Mouse (Mus musculus) megakaryocyte, adult 5-6 weeks (primary cell): ENCODE measurements around the gene Tatdn3. TPM values are rescaled to one million over a fixed set of nuclear protein-coding genes. Genes with fewer than 3 reads are reported as not detected.
"Not testable (repeated sequence)": the region's sequence is repeated elsewhere in the genome, so short reads cannot be mapped to it uniquely, and the experiment has no call there.

ENCODE experiments used
- ATAC-seq: 2 replicates; pipeline ENCODE4 v1.8.0; 2016; ENCODE audit warnings: mild to moderate bottlenecking, inconsistent platforms; ENCODE audit not compliant: poor library complexity, severe bottlenecking
- total RNA-seq, 2 experiments: library from RNA; stranded (forward) in 1 of 2; stranded (reverse) in 1 of 2; fragments of 153-499, 151-499 nt in 1 of 2; fragments of 221-1000, 200-1000 nt in 1 of 2; gene quantifications; 2 replicates each; pipeline versions ENCODE4 v1.2.3 to v1.2.4; 2015 to 2017

The Tatdn3 gene
- total RNA-seq, 2 experiments from 2014 or later, result 9.9 to 24.7 TPM

GRCm38 (mm10) chr1:191037999-191038398 is 24.7 kb downstream of the Tatdn3 start:
- no peak for ATAC-seq

- ATAC-seq, result no peak
Observed at GRCm38 (mm10) chr1:191036554-191037334, 26.0 kb downstream of the Tatdn3 start, which contains the start of gene Spata45. Spata45 (plus strand) TSS chr1:191036639.

GRCm38 (mm10) chr1:191035649-191036048 is 27.1 kb downstream of the Tatdn3 start:
- ATAC-seq, result no peak

- ATAC-seq, result not testable (repeated sequence)
Observed at GRCm38 (mm10) chr1:191030922-191031425, 31.8 kb downstream of the Tatdn3 start.

- no peak for ATAC-seq
Observed at GRCm38 (mm10) chr1:191030182-191030581, 32.5 kb downstream of the Tatdn3 start.

GRCm38 (mm10) chr1:191026021-191026713 is 36.6 kb downstream of the Tatdn3 start, which contains the start of gene Flvcr1:
Flvcr1 (minus strand) TSS chr1:191026158.
- ATAC-seq, result peak; percentile 93

GRCm38 (mm10) chr1:191025016-191026012 is 37.4 kb downstream of the Tatdn3 start:
- peak; percentile 11 for ATAC-seq

GRCm38 (mm10) chr1:191023806-191024205 is 38.9 kb downstream of the Tatdn3 start:
- not testable (repeated sequence) for ATAC-seq

- peak; percentile 43 for ATAC-seq
Observed at GRCm38 (mm10) chr1:191023140-191023539, 39.6 kb downstream of the Tatdn3 start.

GRCm38 (mm10) chr1:191021016-191021415 is 41.7 kb downstream of the Tatdn3 start:
- ATAC-seq, result no peak

GRCm38 (mm10) chr1:191020217-191020924 is 42.4 kb downstream of the Tatdn3 start:
- no peak for ATAC-seq

- no peak for ATAC-seq
Observed at GRCm38 (mm10) chr1:191019803-191020202, 42.9 kb downstream of the Tatdn3 start.

- ATAC-seq, result no peak
Observed at GRCm38 (mm10) chr1:191014271-191014670, 48.5 kb downstream of the Tatdn3 start.

- no peak; the same call in 1 of the 2 replicates for ATAC-seq
Observed at GRCm38 (mm10) chr1:191008707-191009106, 54.0 kb downstream of the Tatdn3 start.

GRCm38 (mm10) chr1:191002201-191002600 is 60.5 kb downstream of the Tatdn3 start:
- ATAC-seq, result peak; percentile 59

GRCm38 (mm10) chr1:191000686-191001085 is 62.0 kb downstream of the Tatdn3 start:
- no peak for ATAC-seq

- ATAC-seq, result no peak
Observed at GRCm38 (mm10) chr1:190998027-190998426, 64.7 kb downstream of the Tatdn3 start.

- 0 out of 2 replicates have a peak, but pooled peaks have one; percentile 21 for ATAC-seq
Observed at GRCm38 (mm10) chr1:190996346-190996877, 66.3 kb downstream of the Tatdn3 start.
